Mouse (Mus musculus) lung, postnatal 0 days (tissue): ENCODE data around the gene Mrs2.

Experiments used
- CTCF ChIP-seq: IDR thresholded peaks from 2 replicates; pipeline ENCODE4 v1.5.1; 2016; ENCODE audit warnings: antibody characterized with exemption, mild to moderate bottlenecking
- EP300 ChIP-seq: IDR thresholded peaks from 2 replicates; pipeline ENCODE4 v1.6.1; 2016; ENCODE audit warnings: antibody characterized with exemption, mild to moderate bottlenecking, control low read depth

- TF ChIP-seq CTCF (0 out of 2 replicates have a peak, but pooled peaks have one; percentile 12), EP300 (no peak)
Measured at GRCm38 (mm10) chr13:25055873-25056667, 35.9 kb upstream of the Mrs2 start, which contains the start of gene Dcdc2a.
